Mouse (Mus musculus) kidney, embryonic 16.5 days (tissue): ENCODE data around the gene Klf8. TPM values are rescaled to one million over a fixed set of nuclear protein-coding genes. Genes with fewer than 3 reads are reported as not detected.
"Not testable (repeated sequence)": the region's sequence is repeated elsewhere in the genome, so short reads cannot be mapped to it uniquely, and the experiment has no call there.

Experiments
- ATAC-seq: fragments of 200-750 bp; cut with Nextera tagmentation; 2 replicates; pipeline ENCODE4 v1.8.0; 2017; ENCODE audit warnings: moderate TSS enrichment; ENCODE audit not compliant: low FRiP score, low TSS enrichment
- H3K27ac ChIP-seq: fragments of 300-500 bp; sonication (generic); 2 replicates; pipeline ENCODE4 v1.5.1; 2014; ENCODE audit warnings: low read length
- H3K27me3 ChIP-seq: fragments of 300-500 bp; sonication (generic); 2 replicates; pipeline ENCODE4 v1.6.1; 2014; ENCODE audit warnings: low read length, control low read depth, mixed read lengths; ENCODE audit not compliant: insufficient read depth
- H3K36me3 ChIP-seq: fragments of 300-500 bp; sonication (generic); 2 replicates; pipeline ENCODE4 v1.6.1; 2014; ENCODE audit warnings: low read length, control low read depth, mixed read lengths; ENCODE audit not compliant: insufficient read depth
- H3K4me1 ChIP-seq: fragments of 300-500 bp; sonication (generic); 2 replicates; pipeline ENCODE4 v1.6.1; 2014; ENCODE audit warnings: low read length, control low read depth, mixed read lengths; ENCODE audit not compliant: insufficient read depth
- H3K4me2 ChIP-seq: fragments of 300-500 bp; sonication (generic); replicated peaks from 2 replicates; pipeline ENCODE4 v1.6.1; 2014; ENCODE audit warnings: low read depth, low read length
- H3K4me3 ChIP-seq: fragments of 300-500 bp; sonication (generic); 2 replicates; pipeline ENCODE4 v1.5.1; 2014; ENCODE audit warnings: mild to moderate bottlenecking, low read length
- H3K9ac ChIP-seq: fragments of 300-500 bp; sonication (generic); replicated peaks from 2 replicates; pipeline ENCODE4 v1.6.1; 2014; ENCODE audit warnings: low read length
- H3K9me3 ChIP-seq: fragments of 300-500 bp; sonication (generic); 2 replicates; pipeline ENCODE4 v1.6.1; 2016; ENCODE audit warnings: low read length, control low read depth
- WGBS: fragments of 180-500 bp; shearing (Covaris S2); extraction: QIAGEN DNeasy Blood & Tissue Kit; methylation state at CpG from one replicate; pipeline ENCODE4 v1.1.7; 2014; 5-methylcytosine and 5-hydroxymethylcytosine counted together
- polyA plus RNA-seq: library from polyadenylated mRNA; unstranded; fragments of >200 nt; fragmentation: Nextera tagmentation; extraction: Ambion mirVana; gene quantifications from 2 replicates; pipeline ENCODE4 v1.2.1, GENCODE M21; 2015

Gene Klf8
- polyA plus RNA-seq, 1 experiment from 2014 or later, result 0.67 TPM

DNA sequence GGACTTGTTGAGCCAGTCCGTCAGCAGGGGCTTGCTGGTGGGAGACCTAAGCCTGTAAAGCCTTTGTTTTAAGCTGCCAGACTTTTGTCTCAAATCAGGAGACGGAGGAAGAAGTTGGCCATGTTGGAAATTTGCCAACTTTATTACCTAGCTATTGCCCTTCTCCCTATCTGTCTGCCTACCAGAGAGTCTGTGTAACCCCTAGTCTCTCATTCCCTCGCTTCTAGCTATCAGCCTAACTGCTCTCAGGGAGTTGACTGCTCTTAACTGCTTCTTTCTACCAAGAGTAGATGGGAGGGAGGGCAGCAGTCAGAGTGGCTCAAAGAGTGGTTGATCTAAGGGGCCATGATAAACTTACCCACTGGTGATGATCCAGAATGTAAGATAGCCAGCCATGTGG is 85.8 kb downstream of the Klf8 start:
- Histone ChIP-seq H3K9ac (no peak overlapping the region), H3K4me3 (no peak overlapping the region), H3K27ac (no peak overlapping the region), H3K27me3 (no peaks in the 10 kb centered on the region; the same call in 1 of the 2 replicates), H3K4me1 (no peaks in the 10 kb centered on the region), H3K9me3 (no peaks in the 10 kb centered on the region), H3K36me3 (no peaks in the 10 kb centered on the region), H3K4me2 (no peak overlapping the region)
- ATAC-seq, result peak; percentile 9; the same call in 1 of the 2 replicates
- 56% methylated on average over 3 of the region's 3 CpGs for WGBS

GRCm38 (mm10) chrX:153334140-153334539 is 96.9 kb downstream of the Klf8 start:
- 71% methylated on average over 3 of the region's 3 CpGs for WGBS
- not testable (repeated sequence) for H3K27ac ChIP-seq, H3K4me3 ChIP-seq, H3K9me3 ChIP-seq, H3K36me3 ChIP-seq, ATAC-seq, H3K9ac ChIP-seq, H3K4me1 ChIP-seq, H3K4me2 ChIP-seq, H3K27me3 ChIP-seq

- H3K36me3 ChIP-seq, result no peaks in the 10 kb centered on the region
- H3K4me2 ChIP-seq, result peak overlapping the region; percentile 66
- H3K4me1 ChIP-seq, result no peaks in the 10 kb centered on the region
- peak overlapping the region; percentile 36 for H3K9ac ChIP-seq
- peaks cover 20% of the 10 kb centered on the region; the same call in 1 of the 2 replicates for H3K27me3 ChIP-seq
- 25% methylated on average over 42 of the region's 43 CpGs for WGBS
- no peaks in the 10 kb centered on the region for H3K9me3 ChIP-seq
- ATAC-seq, result peak; percentile 85
- no peak overlapping the region for H3K27ac ChIP-seq
- peak overlapping the region; percentile 50 for H3K4me3 ChIP-seq
These were observed 122.3 kb downstream of the Klf8 start for GRCm38 (mm10) chrX:153359331-153360215.

- 18% methylated on average over 15 of the region's 15 CpGs for WGBS
- no peaks in the 10 kb centered on the region for H3K9me3 ChIP-seq
- H3K4me1 ChIP-seq, result no peaks in the 10 kb centered on the region
- H3K4me3 ChIP-seq, result peak overlapping the region; percentile 50
- H3K27ac ChIP-seq, result no peak overlapping the region
- no peaks in the 10 kb centered on the region for H3K36me3 ChIP-seq
- peak overlapping the region; percentile 36 for H3K9ac ChIP-seq
- peak overlapping the region; percentile 66 for H3K4me2 ChIP-seq
- peak; percentile 80; the same call in 1 of the 2 replicates for ATAC-seq
- peaks cover 20% of the 10 kb centered on the region; the same call in 1 of the 2 replicates for H3K27me3 ChIP-seq
These were observed 122.9 kb downstream of the Klf8 start for GRCm38 (mm10) chrX:153360216-153360590.

DNA sequence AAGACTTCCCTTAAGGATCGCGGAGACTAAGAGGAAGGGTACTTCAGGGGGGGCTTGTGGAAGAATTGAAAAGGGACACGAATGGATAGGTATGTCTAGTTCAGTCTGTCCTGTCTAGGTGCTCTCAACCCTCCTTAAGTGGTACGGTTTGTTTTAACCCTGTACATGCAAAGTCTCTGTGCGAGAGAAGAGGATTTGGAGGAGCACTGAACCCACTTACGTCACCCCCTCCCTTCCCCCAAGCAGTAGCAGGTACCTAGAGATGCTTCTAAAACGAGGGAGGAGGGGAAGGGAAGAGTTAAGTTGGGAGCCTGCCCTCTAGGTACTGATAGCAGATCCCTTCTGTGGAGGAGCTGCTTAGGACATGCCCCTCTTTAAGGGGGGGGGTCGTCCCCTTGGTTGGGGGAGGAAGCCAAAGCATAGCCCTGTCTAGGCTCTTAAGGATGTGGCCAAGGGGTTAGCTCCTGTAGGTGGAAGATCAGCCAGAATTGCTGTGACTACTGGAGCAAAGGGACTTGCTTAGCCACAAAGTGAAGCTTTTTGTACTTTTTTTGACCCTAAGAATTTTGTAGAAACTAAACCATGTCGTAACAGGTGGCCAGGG is 123.5 kb downstream of the Klf8 start:
- no peak overlapping the region; the same call in 1 of the 2 replicates for H3K9ac ChIP-seq
- H3K4me3 ChIP-seq, result peak overlapping the region; percentile 50

GRCm38 (mm10) chrX:153366754-153367153 is 129.5 kb downstream of the Klf8 start:
- no peaks in the 10 kb centered on the region for H3K4me1 ChIP-seq
- no peak overlapping the region for H3K4me2 ChIP-seq
- no peak overlapping the region for H3K9ac ChIP-seq
- peak; percentile 78 for ATAC-seq
- H3K27me3 ChIP-seq, result peaks cover 3% of the 10 kb centered on the region; the same call in 1 of the 2 replicates
- H3K36me3 ChIP-seq, result no peaks in the 10 kb centered on the region
- H3K9me3 ChIP-seq, result no peaks in the 10 kb centered on the region
- H3K27ac ChIP-seq, result no peak overlapping the region
- no peak overlapping the region for H3K4me3 ChIP-seq
- WGBS, result 37% methylated on average over 5 of the region's 5 CpGs

More for the DNA sequence above, 123.5 kb downstream of the Klf8 start:
- H3K27me3 ChIP-seq, result peaks cover 20% of the 10 kb centered on the region; the same call in 1 of the 2 replicates
- H3K4me2 ChIP-seq, result peak overlapping the region; percentile 66
- H3K9me3 ChIP-seq, result no peaks in the 10 kb centered on the region
- no peaks in the 10 kb centered on the region for H3K4me1 ChIP-seq
- 34% methylated on average over 8 of the region's 9 CpGs for WGBS
- H3K36me3 ChIP-seq, result no peaks in the 10 kb centered on the region
- H3K27ac ChIP-seq, result no peak overlapping the region
- peak; percentile 59 for ATAC-seq

DNA sequence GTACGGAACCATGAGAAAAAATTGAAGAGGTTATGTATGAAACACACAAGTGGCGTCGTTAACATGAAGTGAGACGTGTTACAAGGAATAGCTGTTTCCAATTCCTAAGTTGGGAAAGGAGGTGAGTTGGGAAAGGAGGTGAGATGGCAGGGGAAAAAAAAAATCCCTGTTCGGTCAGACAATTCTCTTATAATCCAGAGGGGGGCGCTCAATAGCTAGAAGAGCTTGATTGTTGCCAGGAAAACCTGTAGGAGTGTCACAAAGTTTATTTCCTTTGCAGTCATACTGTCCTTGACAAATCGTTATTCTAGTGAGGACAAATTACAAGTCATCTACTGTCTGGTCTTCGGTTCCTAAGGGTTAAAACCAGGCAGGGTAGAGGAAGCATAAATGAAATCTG is 132.5 kb downstream of the Klf8 start:
- Histone ChIP-seq H3K4me2 (no peak overlapping the region), H3K4me1 (no peaks in the 10 kb centered on the region), H3K9me3 (no peaks in the 10 kb centered on the region), H3K4me3 (no peak overlapping the region), H3K36me3 (no peaks in the 10 kb centered on the region), H3K27ac (no peak overlapping the region), H3K9ac (no peak overlapping the region), H3K27me3 (no peaks in the 10 kb centered on the region)
- no peak for ATAC-seq
- WGBS, result 35% methylated on average over 8 of the region's 8 CpGs

GRCm38 (mm10) chrX:153375105-153375504 is 137.8 kb downstream of the Klf8 start:
- Histone ChIP-seq H3K9ac (no peak overlapping the region), H3K36me3 (no peaks in the 10 kb centered on the region), H3K4me3 (no peak overlapping the region), H3K9me3 (no peaks in the 10 kb centered on the region; the same call in 1 of the 2 replicates), H3K27ac (no peak overlapping the region), H3K27me3 (no peaks in the 10 kb centered on the region; the same call in 1 of the 2 replicates), H3K4me2 (no peak overlapping the region), H3K4me1 (no peaks in the 10 kb centered on the region)
- no peak for ATAC-seq
- WGBS, result 80% methylated on average over 3 of the region's 3 CpGs

GRCm38 (mm10) chrX:153381753-153382152 is 144.5 kb downstream of the Klf8 start:
- no peak overlapping the region for H3K4me2 ChIP-seq
- no peaks in the 10 kb centered on the region; the same call in 1 of the 2 replicates for H3K27me3 ChIP-seq
- 68% methylated on average over 3 of the region's 3 CpGs for WGBS
- no peak overlapping the region for H3K27ac ChIP-seq
- no peaks in the 10 kb centered on the region; the same call in 1 of the 2 replicates for H3K9me3 ChIP-seq
- H3K4me3 ChIP-seq, result no peak overlapping the region
- no peak overlapping the region for H3K9ac ChIP-seq
- H3K36me3 ChIP-seq, result no peaks in the 10 kb centered on the region
- no peaks in the 10 kb centered on the region for H3K4me1 ChIP-seq
- ATAC-seq, result no peak
